Mouse (Mus musculus) forebrain, embryonic 16.5 days (tissue): ENCODE data around the gene Nrp2. TPM values are rescaled to one million over a fixed set of nuclear protein-coding genes. Genes with fewer than 3 reads are reported as not detected.

Experiments used
- ATAC-seq: fragments of 200-750 bp; cut with Nextera tagmentation; 2 replicates; pipeline ENCODE4 v1.8.0; 2017; ENCODE audit warnings: mild to moderate bottlenecking, moderate library complexity
- H3K27ac ChIP-seq: fragments of 300-500 bp; sonication (generic); 2 replicates; pipeline ENCODE4 v1.5.1; 2014; ENCODE audit warnings: low read length, control low read depth
- H3K27me3 ChIP-seq: fragments of 300-500 bp; sonication (generic); replicated peaks from 2 replicates; pipeline ENCODE4 v1.6.1; 2014; ENCODE audit warnings: low read length; ENCODE audit not compliant: control insufficient read depth, insufficient read depth
- H3K36me3 ChIP-seq: fragments of 300-500 bp; sonication (generic); 2 replicates; pipeline ENCODE4 v1.6.1; 2014; ENCODE audit not compliant: control insufficient read depth, insufficient read depth
- H3K4me1 ChIP-seq: fragments of 300-500 bp; sonication (generic); replicated peaks from 2 replicates; pipeline ENCODE4 v1.6.1; 2014; ENCODE audit warnings: low read length; ENCODE audit not compliant: control insufficient read depth, insufficient read depth
- H3K4me2 ChIP-seq: fragments of 300-500 bp; sonication (generic); 2 replicates; pipeline ENCODE4 v1.6.1; 2014; ENCODE audit warnings: mild to moderate bottlenecking, low read length, control low read depth
- H3K4me3 ChIP-seq: fragments of 300-500 bp; sonication (generic); replicated peaks from 2 replicates; pipeline ENCODE4 v1.5.1; 2014; ENCODE audit warnings: mild to moderate bottlenecking, low read length, control low read depth
- H3K9ac ChIP-seq: fragments of 300-500 bp; sonication (generic); replicated peaks from 2 replicates; pipeline ENCODE4 v1.6.1; 2014; ENCODE audit warnings: low read depth, low read length, control low read depth
- H3K9me3 ChIP-seq: fragments of 300-500 bp; sonication (generic); 2 replicates; pipeline ENCODE4 v1.6.1; 2016; ENCODE audit warnings: low read length; ENCODE audit not compliant: control insufficient read depth
- WGBS: fragments of 180-500 bp; shearing (Covaris S2); extraction: QIAGEN DNeasy Blood & Tissue Kit; methylation state at CpG from one replicate; pipeline ENCODE4 v1.1.7; 2014; 5-methylcytosine and 5-hydroxymethylcytosine counted together
- polyA plus RNA-seq: library from polyadenylated mRNA; unstranded; fragments of >200 nt; fragmentation: Nextera tagmentation; extraction: Ambion mirVana; gene quantifications from 2 replicates; pipeline ENCODE4 v1.2.1, GENCODE M21; 2015

Nrp2 gene
- polyA plus RNA-seq, 1 experiment from 2014 or later, result 43.9 TPM

DNA sequence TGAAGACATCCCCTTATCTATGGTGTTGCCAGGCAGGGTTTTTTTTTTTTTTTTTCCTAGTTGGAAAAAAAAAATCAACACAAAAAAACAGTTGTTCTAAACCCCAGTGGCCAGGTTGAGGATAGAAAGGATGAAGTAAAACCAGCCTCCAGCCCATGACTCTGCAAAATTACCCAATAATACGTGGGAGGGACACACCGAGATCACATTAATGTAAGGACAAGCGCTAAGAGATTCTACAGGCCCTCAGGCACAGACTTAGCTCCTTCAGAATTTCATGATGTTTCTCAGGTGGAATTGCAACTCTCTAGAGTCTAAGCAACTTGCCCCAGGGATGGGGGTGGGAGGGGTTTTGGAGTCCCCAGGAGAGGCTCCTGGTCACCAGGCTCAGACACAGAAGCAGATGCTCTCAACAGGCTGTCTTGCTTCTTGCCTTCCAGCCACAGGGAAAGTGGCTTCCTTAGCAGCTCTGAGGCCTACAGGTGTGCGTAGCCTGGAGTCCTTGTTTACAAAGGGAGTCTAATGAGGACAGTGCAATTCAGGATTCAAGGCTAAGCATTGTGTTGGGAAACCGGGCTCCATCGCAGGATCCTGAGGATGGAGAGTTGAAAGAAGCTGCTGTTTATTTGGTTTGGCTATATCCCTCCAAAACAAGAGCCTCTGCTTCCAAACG lies 49.7 kb downstream of the Nrp2 start:
- Histone ChIP-seq H3K36me3 (no peaks in the 10 kb centered on the region), H3K4me1 (peaks cover 28% of the 10 kb centered on the region), H3K9ac (no peak overlapping the region), H3K9me3 (no peaks in the 10 kb centered on the region), H3K4me2 (no peak overlapping the region), H3K27ac (no peak overlapping the region), H3K27me3 (no peaks in the 10 kb centered on the region), H3K4me3 (no peak overlapping the region)
- 69% methylated on average over 7 of the region's 7 CpGs for WGBS
- ATAC-seq, result no peak

DNA sequence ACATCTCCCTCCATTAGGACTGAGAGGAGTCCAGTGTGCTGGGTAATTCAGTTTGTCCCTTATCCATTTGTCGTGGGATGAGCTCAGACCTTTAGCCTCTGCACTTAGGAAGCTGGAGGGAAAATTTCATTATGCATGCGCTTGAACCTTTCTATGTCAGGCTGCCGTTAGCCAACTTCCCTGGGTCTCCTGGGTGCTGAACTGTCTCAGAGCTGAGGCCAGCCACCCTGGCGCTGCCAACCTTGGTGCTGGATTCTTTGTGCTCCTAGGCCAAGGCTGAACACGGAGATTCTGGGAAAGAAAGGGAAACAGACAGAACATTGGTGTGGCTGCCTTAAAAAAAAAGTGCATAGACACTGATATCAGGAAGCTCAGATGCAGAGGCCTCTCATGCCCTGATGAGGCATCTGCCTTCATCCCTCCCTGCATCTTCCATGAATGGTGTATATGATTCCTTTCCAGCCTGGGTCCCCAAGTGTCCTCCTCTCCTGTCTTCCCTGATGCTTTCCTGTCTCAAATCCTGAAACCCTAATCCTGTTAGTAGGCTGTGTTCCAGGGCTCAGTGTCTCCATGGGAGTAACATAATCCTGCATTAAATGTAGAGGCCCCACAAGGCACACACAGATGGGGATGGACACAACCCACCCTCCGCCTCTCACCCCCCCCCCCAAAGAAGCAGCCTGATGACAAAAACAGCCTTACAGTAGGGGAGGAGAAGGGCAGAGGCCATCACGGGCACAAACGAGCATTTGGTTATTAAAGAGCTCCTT lies 51.2 kb downstream of the Nrp2 start:
- no peak overlapping the region for H3K9ac ChIP-seq
- H3K27me3 ChIP-seq, result no peaks in the 10 kb centered on the region
- 48% methylated on average over 8 of the region's 8 CpGs for WGBS
- no peak overlapping the region for H3K4me3 ChIP-seq
- no peaks in the 10 kb centered on the region for H3K9me3 ChIP-seq
- no peak for ATAC-seq
- no peak overlapping the region for H3K4me2 ChIP-seq
- peaks cover 28% of the 10 kb centered on the region for H3K4me1 ChIP-seq
- H3K27ac ChIP-seq, result no peak overlapping the region
- no peaks in the 10 kb centered on the region for H3K36me3 ChIP-seq

DNA sequence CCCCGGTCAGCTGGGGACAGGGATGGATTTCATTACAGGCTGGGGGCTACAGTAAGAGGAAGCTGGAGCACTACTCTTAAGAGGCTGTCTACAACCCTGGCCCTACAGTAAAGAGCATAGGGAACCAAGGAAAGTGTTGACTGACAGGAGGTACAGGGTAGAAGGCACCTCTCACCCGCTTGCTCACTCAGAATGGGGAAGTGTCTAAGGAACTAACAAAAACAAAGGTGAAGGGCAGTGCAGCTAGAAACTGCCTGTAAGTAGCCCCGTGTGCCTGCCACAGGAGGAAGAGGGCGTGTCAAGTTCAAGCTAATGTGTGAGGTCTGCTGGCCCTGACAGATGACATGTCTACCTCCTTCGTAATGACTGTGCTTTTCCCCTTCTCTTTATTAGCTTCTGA lies 57.0 kb downstream of the Nrp2 start:
- Histone ChIP-seq H3K4me3 (no peak overlapping the region), H3K4me1 (no peaks in the 10 kb centered on the region), H3K4me2 (no peak overlapping the region), H3K27ac (no peak overlapping the region), H3K9ac (no peak overlapping the region), H3K27me3 (no peaks in the 10 kb centered on the region), H3K36me3 (peaks cover 3% of the 10 kb centered on the region; the same call in 1 of the 2 replicates), H3K9me3 (no peaks in the 10 kb centered on the region)
- no peak for ATAC-seq
- 70% methylated on average over 5 of the region's 5 CpGs for WGBS

DNA sequence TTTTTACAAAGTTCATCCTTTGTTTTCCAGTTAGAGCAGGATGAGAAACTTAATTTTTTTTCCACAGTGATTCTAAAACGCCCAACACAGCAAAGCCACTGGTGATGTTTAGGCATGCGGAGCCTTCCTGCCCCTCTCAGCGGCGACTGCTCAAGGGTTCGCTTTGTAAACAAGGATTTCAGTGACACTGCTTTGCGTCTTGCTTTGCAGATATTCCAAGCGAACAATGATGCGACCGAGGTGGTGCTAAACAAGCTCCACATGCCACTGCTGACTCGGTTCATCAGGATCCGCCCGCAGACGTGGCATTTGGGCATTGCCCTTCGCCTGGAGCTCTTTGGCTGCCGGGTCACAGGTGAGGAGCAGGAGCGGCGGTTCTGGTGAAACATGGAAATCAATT lies 57.5 kb downstream of the Nrp2 start:
- ATAC-seq, result no peak

DNA sequence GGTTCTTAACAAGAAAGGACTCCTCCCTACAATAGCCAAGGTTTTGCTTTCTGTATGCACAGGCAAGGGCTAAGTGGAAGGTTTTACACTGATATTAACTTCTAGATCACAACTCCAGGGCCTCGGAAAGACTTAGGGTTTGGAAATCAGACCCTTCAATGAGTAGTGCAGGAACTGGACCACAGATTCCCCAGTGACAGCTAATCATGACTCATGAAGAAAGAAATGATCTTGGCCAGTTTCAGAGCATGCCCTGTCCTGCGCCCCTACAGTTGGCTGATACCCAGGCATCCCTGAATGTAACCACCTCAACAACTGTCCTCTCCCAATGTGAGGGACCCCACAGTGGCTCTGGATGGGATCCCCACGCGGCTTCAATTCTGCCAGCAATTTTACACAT lies 60.7 kb downstream of the Nrp2 start:
- Histone ChIP-seq H3K27ac (no peak overlapping the region), H3K4me3 (no peak overlapping the region), H3K36me3 (peaks cover 3% of the 10 kb centered on the region; the same call in 1 of the 2 replicates), H3K4me1 (no peaks in the 10 kb centered on the region), H3K9ac (no peak overlapping the region), H3K9me3 (no peaks in the 10 kb centered on the region), H3K4me2 (no peak overlapping the region), H3K27me3 (no peaks in the 10 kb centered on the region)
- WGBS, result 96% methylated on average over 4 of the region's 4 CpGs
- no peak for ATAC-seq

More for the DNA sequence above, 57.5 kb downstream of the Nrp2 start:
- no peak overlapping the region for H3K4me3 ChIP-seq
- H3K9ac ChIP-seq, result no peak overlapping the region
- H3K27me3 ChIP-seq, result no peaks in the 10 kb centered on the region
- peaks cover 3% of the 10 kb centered on the region; the same call in 1 of the 2 replicates for H3K36me3 ChIP-seq
- no peaks in the 10 kb centered on the region for H3K4me1 ChIP-seq
- WGBS, result 82% methylated on average over 17 of the region's 17 CpGs
- H3K4me2 ChIP-seq, result no peak overlapping the region
- H3K27ac ChIP-seq, result no peak overlapping the region
- H3K9me3 ChIP-seq, result no peaks in the 10 kb centered on the region

DNA sequence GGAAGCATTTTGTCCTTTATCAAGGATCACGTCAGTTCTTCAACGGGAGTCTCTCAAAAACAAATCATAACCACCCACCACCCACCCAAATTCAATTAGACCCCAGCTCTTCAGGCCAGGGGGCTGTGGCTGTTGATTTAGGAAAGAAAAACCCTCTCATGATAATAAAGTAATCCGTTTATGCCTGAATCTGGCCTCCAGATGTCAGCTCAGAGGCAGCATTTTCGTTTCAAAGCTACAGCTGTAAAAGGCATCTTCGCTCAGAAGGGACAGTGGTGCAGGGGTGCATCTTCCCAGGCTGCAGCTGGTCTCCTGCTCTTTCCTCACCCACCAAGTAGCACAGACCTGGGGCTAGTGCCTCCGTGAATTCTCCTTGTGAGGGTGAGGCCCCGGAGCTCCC lies 62.1 kb downstream of the Nrp2 start:
- ATAC-seq, result no peak
- Histone ChIP-seq H3K27me3 (no peaks in the 10 kb centered on the region), H3K36me3 (peaks cover 3% of the 10 kb centered on the region; the same call in 1 of the 2 replicates), H3K27ac (no peak overlapping the region), H3K4me1 (no peaks in the 10 kb centered on the region), H3K9me3 (no peaks in the 10 kb centered on the region), H3K9ac (no peak overlapping the region), H3K4me2 (no peak overlapping the region), H3K4me3 (no peak overlapping the region)
- WGBS, result 75% methylated on average over 7 of the region's 7 CpGs

DNA sequence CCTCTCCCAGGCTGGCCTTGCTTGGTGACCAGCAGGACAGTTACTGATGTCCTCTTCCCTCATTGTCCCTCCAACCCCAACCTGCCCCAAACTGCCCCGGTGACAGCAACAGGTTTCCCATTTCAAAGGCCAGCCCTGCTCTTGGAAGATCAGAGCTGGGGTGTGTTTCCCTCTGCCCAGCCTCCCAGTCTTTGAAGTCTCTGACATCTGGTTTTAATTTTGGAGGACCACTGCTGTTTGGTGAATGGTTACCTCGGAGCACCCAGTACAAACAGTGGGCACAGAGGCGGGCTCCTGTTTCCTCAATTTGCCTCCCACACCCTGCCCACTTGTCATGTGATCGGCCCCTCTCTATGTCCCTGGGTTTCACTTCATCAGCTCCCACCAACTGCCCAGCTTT lies 63.7 kb downstream of the Nrp2 start:
- WGBS, result 56% methylated on average over 4 of the region's 4 CpGs
- Histone ChIP-seq H3K36me3 (peaks cover 3% of the 10 kb centered on the region; the same call in 1 of the 2 replicates), H3K4me1 (no peaks in the 10 kb centered on the region), H3K4me2 (no peak overlapping the region), H3K9ac (no peak overlapping the region), H3K4me3 (no peak overlapping the region), H3K27me3 (no peaks in the 10 kb centered on the region), H3K27ac (no peak overlapping the region), H3K9me3 (no peaks in the 10 kb centered on the region)
- no peak for ATAC-seq

DNA sequence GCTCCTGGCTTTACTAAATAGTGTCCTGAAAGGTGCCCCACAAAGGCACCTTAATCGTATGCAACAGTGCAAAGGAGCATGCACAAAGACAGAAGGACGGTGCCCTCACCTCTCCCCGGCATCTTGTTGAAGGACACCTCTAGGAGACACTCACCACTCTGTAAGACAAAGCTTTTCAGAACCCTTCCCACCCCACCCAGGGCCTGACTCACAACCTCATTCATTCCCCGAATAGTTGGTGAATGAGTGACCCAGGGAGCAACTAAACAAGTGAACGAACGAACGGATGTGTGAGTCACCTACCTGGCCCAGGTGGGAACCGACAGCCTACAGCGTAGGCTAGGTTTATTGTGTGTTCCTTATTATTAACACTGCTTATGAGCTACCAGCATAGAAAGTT lies 64.5 kb downstream of the Nrp2 start:
- Histone ChIP-seq H3K4me1 (no peaks in the 10 kb centered on the region), H3K4me3 (no peak overlapping the region), H3K27me3 (no peaks in the 10 kb centered on the region), H3K27ac (no peak overlapping the region), H3K4me2 (no peak overlapping the region), H3K9me3 (no peaks in the 10 kb centered on the region), H3K36me3 (no peaks in the 10 kb centered on the region), H3K9ac (no peak overlapping the region)
- ATAC-seq, result no peak
- 67% methylated on average over 9 of the region's 9 CpGs for WGBS

DNA sequence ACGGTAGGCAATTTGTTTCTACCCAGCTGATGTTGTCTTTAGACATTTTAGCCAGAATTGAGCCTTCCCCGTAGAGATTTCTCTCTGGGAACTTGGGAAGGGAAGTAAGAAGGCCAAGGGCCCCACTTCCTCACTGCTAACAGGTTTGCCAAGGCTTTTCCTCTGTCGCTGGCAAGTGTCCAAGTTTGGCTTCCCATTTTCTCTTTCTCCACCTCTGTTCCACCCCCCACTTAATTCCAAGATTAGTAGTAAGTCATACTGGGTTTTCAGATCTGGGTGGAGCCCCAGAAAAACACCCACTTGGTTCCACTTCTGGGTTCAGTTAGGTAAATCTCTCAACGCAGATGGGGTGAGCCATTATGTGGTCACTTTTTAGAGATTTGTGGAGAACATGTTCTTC lies 67.5 kb downstream of the Nrp2 start:
- Histone ChIP-seq H3K27ac (no peak overlapping the region), H3K36me3 (no peaks in the 10 kb centered on the region), H3K4me1 (no peaks in the 10 kb centered on the region), H3K4me3 (no peak overlapping the region), H3K4me2 (no peak overlapping the region), H3K9ac (no peak overlapping the region), H3K9me3 (no peaks in the 10 kb centered on the region), H3K27me3 (no peaks in the 10 kb centered on the region)
- no peak for ATAC-seq
- WGBS, result 83% methylated on average over 4 of the region's 4 CpGs
